Mouse (Mus musculus) kidney, postnatal 0 days (tissue): Measurements from ENCODE around the gene Sap30bp. TPM values are rescaled to one million over a fixed set of nuclear protein-coding genes. Genes with fewer than 3 reads are reported as not detected.

Experiments
- ATAC-seq: fragments of 200-750 bp; cut with Nextera tagmentation; replicated peaks from 2 replicates; pipeline ENCODE4 v1.8.0; 2017; ENCODE audit warnings: low read depth, moderate number of reproducible peaks, moderate TSS enrichment, moderate library complexity; ENCODE audit not compliant: low FRiP score
- DNase-seq: peaks from one replicate; pipeline ENCODE4 v3.0.0-alpha.2; 2016; ENCODE audit warnings: low spot score
- H3K27ac ChIP-seq: fragments of 300-500 bp; sonication (generic); 2 replicates; pipeline ENCODE4 v1.5.1; 2014; ENCODE audit warnings: mild to moderate bottlenecking
- H3K27me3 ChIP-seq: fragments of 300-500 bp; sonication (generic); 2 replicates; pipeline ENCODE4 v1.6.1; 2014; ENCODE audit warnings: low read length, mixed read lengths; ENCODE audit not compliant: insufficient read depth
- H3K36me3 ChIP-seq: fragments of 300-500 bp; sonication (generic); 2 replicates; pipeline ENCODE4 v1.6.1; 2014; ENCODE audit warnings: low read length, mixed read lengths; ENCODE audit not compliant: insufficient read depth
- H3K4me1 ChIP-seq: fragments of 300-500 bp; sonication (generic); replicated peaks from 2 replicates; pipeline ENCODE4 v1.6.1; 2014; ENCODE audit warnings: antibody characterized with exemption, low read length, mixed read lengths; ENCODE audit not compliant: insufficient read depth
- H3K4me2 ChIP-seq: fragments of 300-500 bp; sonication (generic); 2 replicates; pipeline ENCODE4 v1.6.1; 2014; ENCODE audit warnings: mild to moderate bottlenecking, low read length, moderate library complexity, mixed read lengths
- H3K4me3 ChIP-seq: fragments of 300-500 bp; sonication (generic); replicated peaks from 2 replicates; pipeline ENCODE4 v1.5.1; 2014; ENCODE audit warnings: low read depth, low read length
- H3K9ac ChIP-seq: fragments of 300-500 bp; sonication (generic); 2 replicates; pipeline ENCODE4 v1.6.1; 2014; ENCODE audit warnings: low read depth, low read length
- H3K9me3 ChIP-seq: fragments of 300-500 bp; sonication (generic); replicated peaks from 2 replicates; pipeline ENCODE4 v1.6.1; 2016; ENCODE audit warnings: low read length, inconsistent platforms, mixed read lengths
- CTCF ChIP-seq: IDR thresholded peaks from 2 replicates; pipeline ENCODE4 v1.5.1; 2016; ENCODE audit warnings: antibody characterized with exemption, low read depth, mild to moderate bottlenecking, moderate library complexity
- WGBS: fragments of 180-500 bp; shearing (Covaris S2); extraction: QIAGEN DNeasy Blood & Tissue Kit; methylation state at CpG from one replicate; pipeline ENCODE4 v1.1.7; 2014; 5-methylcytosine and 5-hydroxymethylcytosine counted together
- polyA plus RNA-seq: library from polyadenylated mRNA; unstranded; fragments of >200 nt; fragmentation: Nextera tagmentation; extraction: Ambion mirVana; gene quantifications from 2 replicates; pipeline ENCODE4 v1.2.1, GENCODE M21; 2015

Sap30bp gene
- polyA plus RNA-seq, 1 experiment from 2014 or later = 37.2 TPM

GRCm38 (mm10) chr11:115892213-115892612 is 40.9 kb upstream of the Sap30bp start:
- 66% methylated on average over 6 of the region's 6 CpGs for WGBS

GRCm38 (mm10) chr11:115893071-115893470 is 40.0 kb upstream of the Sap30bp start:
- Histone ChIP-seq H3K27me3 (no peaks in the 10 kb centered on the region), H3K9ac (no peak overlapping the region), H3K36me3 (0 out of 2 replicates have a peak, but pooled peaks cover 13% of the 10 kb centered on the region), H3K27ac (no peak overlapping the region), H3K4me3 (no peak overlapping the region), H3K9me3 (no peaks in the 10 kb centered on the region), H3K4me1 (no peaks in the 10 kb centered on the region), H3K4me2 (no peak overlapping the region)
- 89% methylated on average over 9 of the region's 9 CpGs for WGBS
- DNase-seq = no peak
- TF ChIP-seq CTCF = no peak
- ATAC-seq = no peak

More at GRCm38 (mm10) chr11:115892213-115892612, 40.9 kb upstream of the Sap30bp start:
- Histone ChIP-seq H3K9ac (no peak overlapping the region), H3K27ac (no peak overlapping the region), H3K4me2 (no peak overlapping the region), H3K36me3 (0 out of 2 replicates have a peak, but pooled peaks cover 13% of the 10 kb centered on the region), H3K4me3 (no peak overlapping the region), H3K4me1 (no peaks in the 10 kb centered on the region), H3K27me3 (no peaks in the 10 kb centered on the region), H3K9me3 (no peaks in the 10 kb centered on the region)
- TF ChIP-seq CTCF = no peak
- ATAC-seq (no peak), DNase-seq (no peak)

GRCm38 (mm10) chr11:115894755-115895520 is 38.1 kb upstream of the Sap30bp start:
- DNase-seq = peak; percentile 56
- WGBS = 69% methylated on average over 14 of the region's 14 CpGs
- H3K27ac ChIP-seq = no peak overlapping the region

DNA sequence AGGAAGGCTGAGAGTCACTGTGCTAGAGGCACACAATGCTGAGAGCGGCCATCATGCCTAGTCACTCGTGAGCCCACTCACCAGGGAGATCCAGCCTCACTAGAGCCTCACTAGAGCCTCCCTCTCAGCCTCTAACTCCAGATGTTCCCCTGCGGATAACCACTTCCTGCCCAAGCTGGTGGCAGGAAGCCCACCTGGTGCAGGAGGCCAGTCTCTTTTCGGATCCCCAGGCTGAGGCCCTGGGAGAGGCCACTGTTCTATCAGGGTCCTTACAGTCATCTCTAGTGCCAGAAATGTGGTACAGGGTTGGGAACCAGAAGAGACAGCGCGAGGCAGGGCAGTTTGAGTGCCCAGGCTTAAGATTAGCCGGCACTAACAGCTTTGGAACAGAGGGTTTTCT is 34.6 kb upstream of the Sap30bp start:
- H3K36me3 ChIP-seq = 0 out of 2 replicates have a peak, but pooled peaks cover 7% of the 10 kb centered on the region
- no peak for ATAC-seq
- WGBS = 79% methylated on average over 7 of the region's 7 CpGs
- H3K27me3 ChIP-seq = no peaks in the 10 kb centered on the region
- DNase-seq = no peak
- H3K9ac ChIP-seq = no peak overlapping the region
- H3K27ac ChIP-seq = no peak overlapping the region
- no peaks in the 10 kb centered on the region for H3K9me3 ChIP-seq
- H3K4me1 ChIP-seq = peaks cover 34% of the 10 kb centered on the region
- no peak for TF ChIP-seq CTCF
- no peak overlapping the region for H3K4me3 ChIP-seq
- H3K4me2 ChIP-seq = no peak overlapping the region

More at GRCm38 (mm10) chr11:115894755-115895520, 38.1 kb upstream of the Sap30bp start:
- no peak overlapping the region for H3K9ac ChIP-seq
- no peaks in the 10 kb centered on the region for H3K9me3 ChIP-seq
- peaks cover 6% of the 10 kb centered on the region for H3K4me1 ChIP-seq
- H3K4me2 ChIP-seq = no peak overlapping the region
- TF ChIP-seq CTCF = peak; percentile 66
- ATAC-seq = no peak
- H3K4me3 ChIP-seq = no peak overlapping the region
- 0 out of 2 replicates have a peak, but pooled peaks cover 13% of the 10 kb centered on the region for H3K36me3 ChIP-seq
- H3K27me3 ChIP-seq = no peaks in the 10 kb centered on the region

- no peak overlapping the region for H3K4me3 ChIP-seq
- WGBS = 9% methylated on average over 4 of the region's 4 CpGs
- H3K9ac ChIP-seq = no peak overlapping the region
- ATAC-seq (no peak), DNase-seq (no peak)
- peak; percentile 72 for TF ChIP-seq CTCF
- no peaks in the 10 kb centered on the region for H3K27me3 ChIP-seq
- 0 out of 2 replicates have a peak, but pooled peaks cover 3% of the 10 kb centered on the region for H3K36me3 ChIP-seq
- peak overlapping the region; percentile 91 for H3K27ac ChIP-seq
- H3K4me2 ChIP-seq = no peak overlapping the region
- H3K9me3 ChIP-seq = no peaks in the 10 kb centered on the region
- peaks cover 38% of the 10 kb centered on the region for H3K4me1 ChIP-seq
Measured at GRCm38 (mm10) chr11:115898886-115899285, 34.2 kb upstream of the Sap30bp start.

GRCm38 (mm10) chr11:115899486-115900266 is 33.4 kb upstream of the Sap30bp start, which contains the start of gene Smim5:
Gene Smim5, plus strand, starts transcription at chr11:115899966.
- H3K9ac ChIP-seq = peak within 1 kb of the TSS; percentile 39; the same call in 1 of the 2 replicates
- H3K4me3 ChIP-seq = no peak within 1 kb of the TSS
- peak; percentile 33; the same call in 1 of the 2 replicates for TF ChIP-seq CTCF
- no peaks in the 10 kb centered on the region for H3K27me3 ChIP-seq
- peak; percentile 96 for DNase-seq
- H3K9me3 ChIP-seq = no peaks in the 10 kb centered on the region
- peaks cover 45% of the 10 kb centered on the region for H3K4me1 ChIP-seq
- H3K4me2 ChIP-seq = peak within 1 kb of the TSS; percentile 38
- peak; percentile 90 for ATAC-seq
- H3K27ac ChIP-seq = peak within 1 kb of the TSS; percentile 91
- WGBS = 20% methylated on average over 16 of the region's 16 CpGs
- no peaks in the 10 kb centered on the region for H3K36me3 ChIP-seq
